Mouse (Mus musculus) gastrocnemius, postnatal 36 days (tissue): Measurements from ENCODE around the gene Rpl9-ps1. TPM values are rescaled to one million over a fixed set of nuclear protein-coding genes. Genes with fewer than 3 reads are reported as not detected.

Experiments
- DNase-seq, 2 experiments: peaks; one replicate each; pipeline ENCODE4 v3.0.0; 2022
- intact Hi-C: fragments of 180-260 bp; cut with DNase I; formaldehyde crosslinking; loops from one replicate; pipeline ENCODE4 v1.15.1; 2025
- long read RNA-seq, 2 experiments: library from polyadenylated mRNA; stranded (forward); transcript quantifications; one replicate each; pipeline ENCODE4 v2.0.0; 2021
- total RNA-seq, 2 experiments: library from RNA; stranded (reverse); gene quantifications; 2 replicates each; pipeline ENCODE4 v1.2.3; 2021

The Rpl9-ps1 gene
- total RNA-seq, result not detected
- long read RNA-seq, experiment 1, result 0 reads
- long read RNA-seq, experiment 2, result 0 reads

GRCm38 (mm10) chr11:83645521-83645920 is at the start of gene Rpl9-ps1:
Rpl9-ps1 (minus strand) TSS chr11:83645621.
- intact Hi-C loops, result no loop called here
- DNase-seq, result no peak

- intact Hi-C loops, result no loop called here
- DNase-seq, result no peak
Observed at GRCm38 (mm10) chr11:83692008-83692407, 46.6 kb upstream of the Rpl9-ps1 start.

- DNase-seq, result no peak
- intact Hi-C loops, result no loop called here
Observed at GRCm38 (mm10) chr11:83689918-83690317, 44.5 kb upstream of the Rpl9-ps1 start.

GRCm38 (mm10) chr11:83675665-83676064 is 30.2 kb upstream of the Rpl9-ps1 start:
- intact Hi-C loops, result no loop called here

GRCm38 (mm10) chr11:83671743-83672142 is 26.3 kb upstream of the Rpl9-ps1 start:
- DNase-seq, result no peak
- intact Hi-C loops, result no loop called here

More at GRCm38 (mm10) chr11:83675665-83676064, 30.2 kb upstream of the Rpl9-ps1 start:
- no peak for DNase-seq

- intact Hi-C loops, result no loop called here
- no peak for DNase-seq
Observed at GRCm38 (mm10) chr11:83663532-83663931, 18.1 kb upstream of the Rpl9-ps1 start.

GRCm38 (mm10) chr11:83662204-83662603 is 16.8 kb upstream of the Rpl9-ps1 start, which contains the start of gene Ccl4:
Ccl4 (plus strand) TSS chr11:83662584.
- DNase-seq, result no peak
- intact Hi-C loops, result no loop called here

- intact Hi-C loops, result no loop called here
- no peak for DNase-seq
Observed at GRCm38 (mm10) chr11:83658797-83659196, 13.4 kb upstream of the Rpl9-ps1 start.

GRCm38 (mm10) chr11:83657508-83657907 is 12.1 kb upstream of the Rpl9-ps1 start:
- no peak for DNase-seq
- intact Hi-C loops, result no loop called here

- intact Hi-C loops, result no loop called here
- no peak for DNase-seq
Observed at GRCm38 (mm10) chr11:83654606-83655005, 9.2 kb upstream of the Rpl9-ps1 start.

GRCm38 (mm10) chr11:83649305-83649841 is 4.0 kb upstream of the Rpl9-ps1 start, which contains the start of gene Ccl3:
Ccl3 (minus strand) TSS chr11:83649355.
- intact Hi-C loops, result no loop called here
- DNase-seq, result no peak

- no peak for DNase-seq
- intact Hi-C loops, result no loop called here
Observed at GRCm38 (mm10) chr11:83646356-83647149, 1.1 kb upstream of the Rpl9-ps1 start.

- DNase-seq, result no peak
- intact Hi-C loops, result no loop called here
Observed at GRCm38 (mm10) chr11:83641216-83641615, 4.2 kb downstream of the Rpl9-ps1 start.

GRCm38 (mm10) chr11:83640141-83640540 is 5.3 kb downstream of the Rpl9-ps1 start:
- DNase-seq, result no peak
- intact Hi-C loops, result no loop called here

GRCm38 (mm10) chr11:83639533-83639932 is 5.9 kb downstream of the Rpl9-ps1 start:
- intact Hi-C loops, result no loop called here
- no peak for DNase-seq

GRCm38 (mm10) chr11:83638934-83639333 is 6.5 kb downstream of the Rpl9-ps1 start:
- intact Hi-C loops, result no loop called here
- DNase-seq, result no peak

GRCm38 (mm10) chr11:83636742-83637235 is 8.6 kb downstream of the Rpl9-ps1 start:
- DNase-seq, result no peak
- intact Hi-C loops, result no loop called here

- DNase-seq, result no peak
- intact Hi-C loops, result no loop called here
Observed at GRCm38 (mm10) chr11:83634898-83635297, 10.5 kb downstream of the Rpl9-ps1 start.

GRCm38 (mm10) chr11:83634425-83634824 is 11.0 kb downstream of the Rpl9-ps1 start:
- DNase-seq, result no peak
- intact Hi-C loops, result no loop called here

- no peak for DNase-seq
- intact Hi-C loops, result no loop called here
Observed at GRCm38 (mm10) chr11:83632744-83633143, 12.7 kb downstream of the Rpl9-ps1 start.

- intact Hi-C loops, result no loop called here
- no peak for DNase-seq
Observed at GRCm38 (mm10) chr11:83631065-83631464, 14.4 kb downstream of the Rpl9-ps1 start.

GRCm38 (mm10) chr11:83630630-83631029 is 14.8 kb downstream of the Rpl9-ps1 start:
- intact Hi-C loops, result no loop called here
- no peak for DNase-seq
